Mouse (Mus musculus): ENCODE results near the gene Cd2ap. TPM values are rescaled to one million over a fixed set of nuclear protein-coding genes. Genes with fewer than 3 reads are reported as not detected.

Cd2ap gene
- polyA plus RNA-seq, 1 experiment = 14.1 TPM

GRCm38 (mm10) chr17:42788686-42789453 lies 87.6 kb downstream of the Cd2ap start:
- Histone ChIP-seq H3K4me3 (ENCODE audit: insufficient read depth, low read depth, low read length) (no peak overlapping the region), H3K4me1 (ENCODE audit: control insufficient read depth, insufficient read depth, insufficient read length, low read length) (no peaks in the 10 kb centered on the region), H3K27ac (replicated peaks; ENCODE audit: low read depth, low read length) (no peak overlapping the region)

DNA sequence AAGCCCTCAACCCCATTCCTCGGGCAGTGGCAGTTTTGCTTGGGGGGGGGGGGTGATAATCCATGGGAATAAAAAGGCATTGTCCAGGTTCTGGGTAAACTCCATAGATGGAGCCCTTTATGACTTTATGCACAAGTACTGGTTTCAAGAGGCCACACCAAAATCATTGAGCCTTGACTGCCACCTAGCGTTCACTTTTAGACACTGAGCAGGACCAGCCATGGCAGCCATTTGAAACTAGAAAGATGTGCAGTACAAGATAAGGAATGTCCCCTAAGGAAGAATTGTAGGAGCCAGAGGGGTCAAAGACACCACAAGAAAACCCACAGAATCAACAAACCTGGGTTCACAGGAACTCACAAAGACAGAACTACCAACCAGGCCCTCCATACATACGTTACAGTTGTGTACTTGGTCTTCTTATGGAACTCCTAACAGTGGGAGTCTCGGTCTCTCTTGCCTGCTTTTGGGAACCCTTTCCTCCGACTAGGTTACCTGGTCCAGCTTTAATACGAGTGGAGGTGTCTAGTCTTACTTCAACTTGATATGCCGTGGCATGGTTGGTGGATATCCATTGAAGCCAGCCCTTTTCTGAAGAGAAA lies 94.2 kb downstream of the Cd2ap start:
- H3K4me1 ChIP-seq (ENCODE audit: control insufficient read depth, insufficient read depth, insufficient read length, low read length) = no peaks in the 10 kb centered on the region
- H3K4me3 ChIP-seq (ENCODE audit: insufficient read depth, low read depth, low read length) = no peak overlapping the region

GRCm38 (mm10) chr17:42753791-42754190 lies 122.7 kb downstream of the Cd2ap start:
- H3K4me1 ChIP-seq (ENCODE audit: control insufficient read depth, insufficient read depth, insufficient read length, low read length) = no peaks in the 10 kb centered on the region
- H3K4me3 ChIP-seq (ENCODE audit: insufficient read depth, low read depth, low read length) = no peak overlapping the region
- H3K27ac ChIP-seq (replicated peaks; ENCODE audit: low read depth, low read length) = no peak overlapping the region

More for the DNA sequence above, 94.2 kb downstream of the Cd2ap start:
- no peak overlapping the region for H3K27ac ChIP-seq (replicated peaks; ENCODE audit: low read depth, low read length)

DNA sequence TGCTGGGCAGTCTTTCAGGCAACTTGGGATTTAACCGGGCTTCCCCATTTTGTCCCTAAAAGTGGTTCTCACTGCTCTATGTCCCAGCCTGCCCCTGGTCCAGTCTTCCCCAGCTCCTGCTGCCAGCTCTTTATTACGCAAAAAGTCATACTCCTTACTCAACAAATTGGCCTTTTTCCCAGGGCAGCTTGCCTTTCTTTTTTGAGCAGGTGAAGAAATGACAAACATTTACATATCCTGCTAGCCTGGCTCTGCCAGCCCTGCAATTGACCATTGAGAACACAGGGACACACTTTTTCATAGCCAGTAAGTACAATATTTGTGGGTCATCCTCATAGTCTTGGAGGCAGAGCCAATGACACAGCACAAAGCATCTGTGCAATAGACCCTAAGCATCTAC lies 124.3 kb downstream of the Cd2ap start:
- Histone ChIP-seq H3K4me3 (ENCODE audit: insufficient read depth, low read depth, low read length) (no peak overlapping the region), H3K4me1 (ENCODE audit: control insufficient read depth, insufficient read depth, insufficient read length, low read length) (no peaks in the 10 kb centered on the region), H3K27ac (replicated peaks; ENCODE audit: low read depth, low read length) (no peak overlapping the region)

DNA sequence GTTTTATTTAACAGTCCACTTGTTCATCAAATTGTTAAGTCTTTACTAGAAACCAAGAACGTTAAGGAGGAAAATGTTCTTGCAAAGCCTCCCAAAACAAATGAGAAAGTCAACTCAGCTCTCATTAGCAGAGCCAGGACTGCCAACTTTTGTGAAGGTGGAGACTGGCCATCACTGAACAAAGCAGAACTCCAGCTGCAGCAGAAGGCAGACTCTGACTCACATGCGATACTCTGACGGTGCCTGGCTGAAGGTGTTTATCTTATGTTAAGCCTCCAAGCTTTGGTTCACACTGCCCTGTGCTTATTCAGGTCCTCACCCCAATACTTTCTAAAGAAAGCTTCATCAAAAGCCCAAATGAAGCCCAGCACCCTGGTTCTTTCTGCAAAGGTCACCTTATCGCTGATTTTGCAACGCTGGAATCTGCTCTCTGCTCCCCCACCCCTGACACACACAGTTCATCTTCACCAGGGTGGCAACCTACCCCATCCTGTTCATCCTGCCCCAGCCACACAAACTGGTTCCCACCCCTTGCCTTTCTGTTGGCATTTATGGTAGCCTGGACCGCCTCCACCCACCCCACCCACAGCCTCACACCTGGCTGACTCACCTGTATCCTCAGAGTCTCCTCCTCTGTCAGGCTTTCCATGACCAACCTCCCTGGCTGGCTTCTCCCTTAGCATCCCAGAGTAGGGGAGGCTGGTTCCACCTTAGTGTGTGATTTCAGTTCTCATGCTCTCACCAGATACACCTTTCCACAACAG lies 130.6 kb downstream of the Cd2ap start:
- Histone ChIP-seq H3K4me1 (ENCODE audit: control insufficient read depth, insufficient read depth, insufficient read length, low read length) (no peaks in the 10 kb centered on the region), H3K4me3 (ENCODE audit: insufficient read depth, low read depth, low read length) (no peak overlapping the region), H3K27ac (replicated peaks; ENCODE audit: low read depth, low read length) (no peak overlapping the region)

Other genes starting within 250 kb of the Cd2ap start
- gene Adgrf4, start 184.4 kb downstream of the Cd2ap start, polyA plus RNA-seq (2012; ENCODE audit: insufficient read depth, insufficient read length, missing spikeins) = not detected in 2 replicates
- not detected in 2 replicates for gene Adgrf2, start 134.5 kb downstream of the Cd2ap start, polyA plus RNA-seq (2012; ENCODE audit: insufficient read depth, insufficient read length, missing spikeins)
- 4.4 and 7.8 TPM in 2 replicates for gene Tnfrsf21, start 139.9 kb upstream of the Cd2ap start, polyA plus RNA-seq (2012; ENCODE audit: insufficient read depth, insufficient read length, missing spikeins)